Mouse (Mus musculus): ENCODE measurements around the gene Sync.

- TF ChIP-seq CTCF (IDR thresholded peaks at IDR 0.05; ENCODE audit: low read depth) = no peak
- TF ChIP-seq EP300 (IDR thresholded peaks at IDR 0.05; ENCODE audit: low read depth) = no peak
Observed at GRCm38 (mm10) chr4:129283226-129283625, 4.2 kb upstream of the Sync start.
